Mouse (Mus musculus) MEL (cell line): Measurements from ENCODE around the gene Fam160a1. TPM values are rescaled to one million over a fixed set of nuclear protein-coding genes. Genes with fewer than 3 reads are reported as not detected.

ENCODE experiments used
- DNase-seq: peaks from one replicate; pipeline ENCODE4 v3.0.0; 2011; ENCODE audit warnings: low read depth, low spot score
- H3K27ac ChIP-seq: 2 replicates; pipeline ENCODE4 v1.5.1; 2012; ENCODE audit warnings: low read depth, mild to moderate bottlenecking, control low read depth, low read length, moderate library complexity; ENCODE audit not compliant: control insufficient read depth
- H3K27me3 ChIP-seq, 2 experiments: fragments of 150-350 bp in 1 of 2; sonication (generic) in 1 of 2; 2 replicates each; pipeline ENCODE4 v1.6.1; 2012; ENCODE audit warnings: low read length in 2 of 2, mild to moderate bottlenecking in 2 of 2, improper control_type of control experiment in 1 of 2, moderate library complexity in 1 of 2; ENCODE audit not compliant: insufficient read depth in 2 of 2, control insufficient read depth in 1 of 2
- H3K36me3 ChIP-seq, 2 experiments: 2 replicates each; pipeline ENCODE4 v1.6.1; 2012 to 2014; ENCODE audit warnings: low read length in 2 of 2, improper control_type of control experiment in 1 of 2, inconsistent platforms in 1 of 2, mild to moderate bottlenecking in 1 of 2; ENCODE audit not compliant: insufficient read depth in 2 of 2, control insufficient read depth in 1 of 2
- H3K4me1 ChIP-seq, 2 experiments: fragments of 150-350 bp in 1 of 2; sonication (generic) in 1 of 2; 2 replicates each; pipeline ENCODE4 v1.6.1; 2012; ENCODE audit warnings: low read length in 2 of 2, improper control_type of control experiment in 1 of 2, mild to moderate bottlenecking in 1 of 2; ENCODE audit not compliant: insufficient read depth in 2 of 2, control insufficient read depth in 1 of 2
- H3K4me3 ChIP-seq, 2 experiments: fragments of 150-350 bp in 1 of 2; sonication (generic) in 1 of 2; 2 replicates each; pipeline ENCODE4 v1.5.1; 2012; ENCODE audit warnings: low read depth in 2 of 2, low read length in 2 of 2, mild to moderate bottlenecking in 2 of 2, moderate library complexity in 2 of 2, control low read depth in 1 of 2, improper control_type of control experiment in 1 of 2; ENCODE audit not compliant: control insufficient read depth in 1 of 2, insufficient read depth in 1 of 2
- H3K79me2 ChIP-seq: 2 replicates; pipeline ENCODE4 v1.6.1; 2012; ENCODE audit warnings: mild to moderate bottlenecking, low read length, moderate library complexity; ENCODE audit not compliant: control insufficient read depth, poor library complexity, insufficient read depth
- H3K9ac ChIP-seq: 2 replicates; pipeline ENCODE4 v1.6.1; 2012; ENCODE audit warnings: low read depth, mild to moderate bottlenecking, control low read depth, low read length, moderate library complexity; ENCODE audit not compliant: control insufficient read depth, poor library complexity, severe bottlenecking
- H3K9me3 ChIP-seq: fragments of 150-350 bp; sonication (generic); replicated peaks from 2 replicates; pipeline ENCODE4 v1.6.1; 2012; ENCODE audit warnings: mild to moderate bottlenecking, low read length, improper control_type of control experiment, moderate library complexity; ENCODE audit not compliant: insufficient read depth
- BHLHE40 ChIP-seq: IDR thresholded peaks from 2 replicates; pipeline ENCODE4 v1.6.1; 2012; ENCODE audit warnings: low read depth, mild to moderate bottlenecking, inconsistent platforms, low read length, improper control_type of control experiment, borderline replicate concordance
- CHD1 ChIP-seq: IDR thresholded peaks from 2 replicates; pipeline ENCODE4 v1.6.1; 2012; ENCODE audit warnings: low read depth, mild to moderate bottlenecking, inconsistent platforms, low read length, improper control_type of control experiment
- CHD2 ChIP-seq: IDR thresholded peaks from 2 replicates; pipeline ENCODE4 v1.6.1; 2011; ENCODE audit warnings: low read length, improper control_type of control experiment
- CTCF ChIP-seq, 3 experiments: IDR thresholded peaks in 2 of 3; conservative IDR thresholded peaks in 1 of 3; 2 replicates each; pipeline ENCODE4 v1.5.1; 2011 to 2012; ENCODE audit warnings: low read length in 3 of 3, low read depth in 2 of 3, mild to moderate bottlenecking in 2 of 3, improper control_type of control experiment in 1 of 3, inconsistent platforms in 1 of 3, mixed read lengths in 1 of 3, moderate library complexity in 1 of 3; ENCODE audit not compliant: control insufficient read depth in 1 of 3, insufficient read depth in 1 of 3, poor library complexity in 1 of 3, severe bottlenecking in 1 of 3
- ELF1 ChIP-seq: IDR thresholded peaks from 2 replicates; pipeline ENCODE4 v1.6.1; 2014; ENCODE audit warnings: low read depth, mild to moderate bottlenecking, inconsistent platforms, low read length, improper control_type of control experiment, moderate library complexity
- EP300 ChIP-seq, 2 experiments: IDR thresholded peaks; 2 replicates each; pipeline ENCODE4 v1.6.1; 2011; ENCODE audit warnings: improper control_type of control experiment in 2 of 2, low read length in 2 of 2, low read depth in 1 of 2, mild to moderate bottlenecking in 1 of 2
- GABPA ChIP-seq: IDR thresholded peaks from 2 replicates; pipeline ENCODE4 v1.6.1; 2012; ENCODE audit warnings: low read depth, mild to moderate bottlenecking, inconsistent platforms, low read length, improper control_type of control experiment, moderate library complexity
- JUND ChIP-seq: IDR thresholded peaks from 2 replicates; pipeline ENCODE4 v1.6.1; 2011; ENCODE audit warnings: low read depth, mild to moderate bottlenecking, improper control_type of control experiment, low read length
- KAT2A ChIP-seq: conservative IDR thresholded peaks from 2 replicates; pipeline ENCODE4 v1.6.1; 2012; ENCODE audit warnings: low read depth, low read length, improper control_type of control experiment, inconsistent platforms
- MAFK ChIP-seq: IDR thresholded peaks from 2 replicates; pipeline ENCODE4 v1.6.1; 2011; ENCODE audit warnings: low read depth, mild to moderate bottlenecking, low read length, improper control_type of control experiment, borderline replicate concordance
- MAX ChIP-seq: IDR thresholded peaks from 2 replicates; pipeline ENCODE4 v1.6.1; 2011; ENCODE audit warnings: low read length, improper control_type of control experiment
- MAZ ChIP-seq: IDR thresholded peaks from 2 replicates; pipeline ENCODE4 v1.6.1; 2012; ENCODE audit warnings: low read depth, mild to moderate bottlenecking, inconsistent platforms, low read length, improper control_type of control experiment
- MEF2A ChIP-seq: IDR thresholded peaks from 2 replicates; pipeline ENCODE4 v1.6.1; 2014; ENCODE audit warnings: low read depth, mild to moderate bottlenecking, inconsistent platforms, low read length, improper control_type of control experiment; ENCODE audit not compliant: poor library complexity, insufficient replicate concordance, severe bottlenecking; ENCODE audit errors: extremely low read depth
- MYB ChIP-seq: IDR thresholded peaks from 2 replicates; pipeline ENCODE4 v1.6.1; 2011; ENCODE audit warnings: mild to moderate bottlenecking, low read depth, low read length, improper control_type of control experiment
- MYC ChIP-seq: IDR thresholded peaks from 2 replicates; pipeline ENCODE4 v1.6.1; 2011; ENCODE audit warnings: low read depth, mild to moderate bottlenecking, low read length, improper control_type of control experiment, moderate library complexity
- POLR2A ChIP-seq, 2 experiments: IDR thresholded peaks; 2 replicates each; pipeline ENCODE4 v1.6.1; 2011 to 2012; ENCODE audit warnings: low read length in 2 of 2, mild to moderate bottlenecking in 2 of 2, control low read depth in 1 of 2, improper control_type of control experiment in 1 of 2, low read depth in 1 of 2, moderate library complexity in 1 of 2; ENCODE audit not compliant: control insufficient read depth in 1 of 2, insufficient read depth in 1 of 2, poor library complexity in 1 of 2
- POLR2AphosphoS5 ChIP-seq: IDR thresholded peaks from 2 replicates; pipeline ENCODE4 v1.6.1; 2012; ENCODE audit warnings: low read depth, borderline replicate concordance, mild to moderate bottlenecking, inconsistent platforms, low read length, moderate library complexity, mixed read lengths
- RAD21 ChIP-seq: IDR thresholded peaks from 2 replicates; pipeline ENCODE4 v1.6.1; 2011; ENCODE audit warnings: mild to moderate bottlenecking, low read depth, low read length, improper control_type of control experiment
- SIN3A ChIP-seq: IDR thresholded peaks from 2 replicates; pipeline ENCODE4 v1.6.1; 2012; ENCODE audit warnings: low read length, improper control_type of control experiment, inconsistent platforms
- TBP ChIP-seq: IDR thresholded peaks from 2 replicates; pipeline ENCODE4 v1.8.0; 2011; ENCODE audit warnings: low read depth, low read length, improper control_type of control experiment
- TCF12 ChIP-seq: IDR thresholded peaks from 2 replicates; pipeline ENCODE4 v1.6.1; 2014; ENCODE audit warnings: low read depth, mild to moderate bottlenecking, inconsistent platforms, low read length, improper control_type of control experiment, moderate library complexity
- USF2 ChIP-seq, 2 experiments: IDR thresholded peaks; 2 replicates each; pipeline ENCODE4 v1.6.1; 2011 to 2012; ENCODE audit warnings: improper control_type of control experiment in 2 of 2, low read length in 2 of 2, borderline replicate concordance in 1 of 2, inconsistent platforms in 1 of 2, low read depth in 1 of 2, mild to moderate bottlenecking in 1 of 2; ENCODE audit not compliant: insufficient read depth in 1 of 2
- ZC3H11A ChIP-seq: IDR thresholded peaks from 2 replicates; pipeline ENCODE4 v1.6.1; 2012; ENCODE audit warnings: low read depth, mild to moderate bottlenecking, inconsistent platforms, low read length, improper control_type of control experiment
- ZKSCAN1 ChIP-seq: IDR thresholded peaks from 2 replicates; pipeline ENCODE4 v1.6.1; 2012; ENCODE audit warnings: low read depth, mild to moderate bottlenecking, inconsistent platforms, low read length, improper control_type of control experiment, moderate library complexity
- ZMIZ1 ChIP-seq: IDR thresholded peaks from 2 replicates; pipeline ENCODE4 v1.6.1; 2012; ENCODE audit warnings: low read depth, mild to moderate bottlenecking, inconsistent platforms, low read length, improper control_type of control experiment, moderate library complexity
- ZNF384 ChIP-seq: IDR thresholded peaks from 2 replicates; pipeline ENCODE4 v1.6.1; 2012; ENCODE audit warnings: low read depth, mild to moderate bottlenecking, inconsistent platforms, low read length, improper control_type of control experiment
- polyA plus RNA-seq, 2 experiments: library from polyadenylated mRNA; stranded (reverse) in 1 of 2; unstranded in 1 of 2; fragments of >175 nt in 1 of 2; fragments of >200 nt in 1 of 2; gene quantifications; 2 replicates each; pipeline versions ENCODE4 v1.2.1 to v1.2.4; 2012; ENCODE audit warnings: low replicate concordance in 2 of 2, low read depth in 1 of 2; ENCODE audit not compliant: insufficient read length in 2 of 2, insufficient read depth in 1 of 2, missing spikeins in 1 of 2
- total RNA-seq: library from RNA; depleted of rRNA; stranded (reverse); fragments of 300-350 nt; gene quantifications from 2 replicates; pipeline ENCODE4 v1.2.3, GENCODE M21; 2012

Gene Fam160a1
- total and polyA plus RNA-seq, 3 experiments, result not detected

DNA sequence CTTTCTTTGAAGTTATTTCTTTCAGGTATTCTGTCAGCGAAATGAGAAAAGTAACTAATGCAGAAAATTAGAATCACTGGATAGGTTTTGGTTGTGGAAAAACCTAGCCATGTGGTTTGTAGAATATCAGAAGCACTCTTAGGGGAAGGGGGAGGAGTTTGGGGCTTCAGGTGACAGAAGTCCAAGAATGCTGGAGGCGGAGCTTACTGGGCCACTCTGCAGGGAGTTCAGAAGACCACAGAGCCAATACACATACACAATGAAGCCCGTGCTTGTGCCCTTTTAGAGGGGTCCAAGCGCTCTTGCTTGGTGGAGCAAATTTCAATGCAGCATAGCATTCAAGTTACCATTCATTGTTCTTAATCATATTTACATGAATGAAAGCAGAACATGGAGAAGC, 68.2 kb downstream of the Fam160a1 start:
- Histone ChIP-seq H3K27ac (no peak overlapping the region), H3K9ac (no peak overlapping the region), H3K79me2 (no peaks in the 10 kb centered on the region), H3K4me3 (no peak overlapping the region), H3K27me3 (no peaks in the 10 kb centered on the region; a peak in 1 of 4 replicates), H3K36me3 (no peaks in the 10 kb centered on the region), H3K4me1 (no peaks in the 10 kb centered on the region), H3K9me3 (no peaks in the 10 kb centered on the region)
- TF ChIP-seq CHD1, result no peak
- no peak for TF ChIP-seq JUND
- TF ChIP-seq MAX, result no peak
- TF ChIP-seq CTCF (IDR thresholded peaks at IDR 0.05 in 2 of 3, conservative IDR thresholded peaks at IDR 0.05 in 1 of 3; ENCODE audit: control insufficient read depth in 1 of 3, insufficient read depth in 1 of 3, low read depth in 2 of 3, low read length in 3 of 3, poor library complexity in 1 of 3, severe bottlenecking in 1 of 3), result no peak
- TF ChIP-seq ZC3H11A, result no peak
- no peak for TF ChIP-seq MAZ
- no peak for TF ChIP-seq ELF1
- DNase-seq, result no peak

DNA sequence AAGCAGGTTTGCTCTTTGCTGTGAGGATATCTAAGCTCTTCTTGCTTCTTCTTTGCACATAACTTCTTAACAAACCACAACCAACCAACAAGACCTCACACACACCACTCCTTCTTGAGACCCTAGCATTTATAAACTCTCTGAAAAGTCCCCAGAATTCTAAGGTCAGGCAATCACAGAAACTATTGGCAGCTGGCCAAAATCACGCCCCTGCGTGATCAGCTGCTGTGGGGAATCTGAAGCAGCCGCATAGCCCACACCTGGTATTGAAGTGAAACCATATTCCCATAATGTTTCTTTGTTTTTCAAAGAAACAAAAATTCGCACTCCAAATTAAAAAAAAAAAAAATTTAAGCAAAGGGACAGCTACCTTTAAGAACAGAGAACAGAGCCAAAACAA, 71.0 kb downstream of the Fam160a1 start:
- no peaks in the 10 kb centered on the region; a peak in 2 of 4 replicates for H3K27me3 ChIP-seq
- H3K4me3 ChIP-seq, result no peak overlapping the region
- H3K36me3 ChIP-seq, result no peaks in the 10 kb centered on the region
- no peak overlapping the region for H3K9ac ChIP-seq
- no peak overlapping the region for H3K27ac ChIP-seq
- H3K9me3 ChIP-seq, result no peaks in the 10 kb centered on the region
- TF ChIP-seq MEF2A, result no peak
- no peak for TF ChIP-seq TCF12
- no peak for TF ChIP-seq USF2 (IDR thresholded peaks at IDR 0.05; ENCODE audit: borderline replicate concordance in 1 of 2, insufficient read depth in 1 of 2, low read depth in 1 of 2, low read length in 2 of 2)
- TF ChIP-seq POLR2AphosphoS5, result no peak
- TF ChIP-seq ZKSCAN1, result no peak
- TF ChIP-seq, all 39 proteins: peak for 0
- no peak for DNase-seq
- no peaks in the 10 kb centered on the region for H3K4me1 ChIP-seq
- no peaks in the 10 kb centered on the region for H3K79me2 ChIP-seq

DNA sequence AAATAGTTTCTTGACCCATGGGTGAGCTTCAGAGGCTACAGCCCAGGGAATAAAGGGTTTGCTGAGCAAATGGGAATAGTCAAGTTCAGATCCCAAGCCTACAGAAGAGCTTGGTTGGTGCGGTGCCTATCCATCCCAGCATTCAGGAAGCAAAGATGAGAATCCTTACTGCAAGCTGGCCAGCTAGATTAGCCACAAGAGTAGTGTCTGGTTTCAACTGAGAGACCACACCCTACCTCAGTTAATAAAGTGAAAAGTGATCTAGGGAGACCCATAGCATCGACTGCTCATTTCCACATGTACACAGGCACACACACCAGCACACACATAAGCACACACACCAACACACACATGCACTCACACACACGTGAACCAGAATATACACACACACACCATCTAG, 75.3 kb downstream of the Fam160a1 start:
- no peak for DNase-seq
- H3K9me3 ChIP-seq, result no peaks in the 10 kb centered on the region
- no peaks in the 10 kb centered on the region for H3K4me1 ChIP-seq
- no peak overlapping the region for H3K4me3 ChIP-seq
- H3K27ac ChIP-seq, result no peak overlapping the region
- no peak overlapping the region for H3K9ac ChIP-seq
- H3K27me3 ChIP-seq, result peaks cover 0 to 4% of the 10 kb centered on the region in 2 experiments; a peak in 2 of 4 replicates
- TF ChIP-seq RAD21 (no peak), JUND (no peak), POLR2A (IDR thresholded peaks at IDR 0.05; ENCODE audit: control insufficient read depth in 1 of 2, insufficient read depth in 1 of 2, low read depth in 1 of 2, low read length in 2 of 2, poor library complexity in 1 of 2) (no peak), TCF12 (no peak), EP300 (IDR thresholded peaks at IDR 0.05; ENCODE audit: low read depth in 1 of 2, low read length in 2 of 2) (no peak), GABPA (no peak), MAZ (no peak), ZMIZ1 (no peak), KAT2A (no peak), MYC (no peak), MAX (no peak), MAFK (no peak), CHD2 (no peak), MYB (no peak), SIN3A (no peak), BHLHE40 (no peak), ZNF384 (no peak), TBP (no peak), ELF1 (no peak)
- TF ChIP-seq, all 39 proteins: peak for 0
- Histone ChIP-seq H3K36me3 (no peaks in the 10 kb centered on the region), H3K79me2 (no peaks in the 10 kb centered on the region)
